Mouse (Mus musculus): ENCODE data around the gene Tex21.
"Not testable (repeated sequence)": the region's sequence is repeated elsewhere in the genome, so short reads cannot be mapped to it uniquely, and the experiment has no call there.

Gene Tex21

GRCm38 (mm10) chr12:76195912-76196708 is 50.4 kb downstream of the Tex21 start:
- DNase-seq (ENCODE audit: low read depth, low spot score) = no peak

GRCm38 (mm10) chr12:76194526-76194925 is 52.0 kb downstream of the Tex21 start:
- no peak for DNase-seq (ENCODE audit: low read depth, low spot score)

- no peak for DNase-seq (ENCODE audit: low read depth, low spot score)
Observed at GRCm38 (mm10) chr12:76190940-76191339, 55.6 kb downstream of the Tex21 start.

GRCm38 (mm10) chr12:76187849-76188248 is 58.7 kb downstream of the Tex21 start:
- DNase-seq (ENCODE audit: low read depth, low spot score) = no peak

- DNase-seq (ENCODE audit: low read depth, low spot score) = no peak
Observed at GRCm38 (mm10) chr12:76186473-76186872, 60.1 kb downstream of the Tex21 start.

- DNase-seq (ENCODE audit: low read depth, low spot score) = no peak
Observed at GRCm38 (mm10) chr12:76185167-76185816, 61.3 kb downstream of the Tex21 start.

- no peak for DNase-seq (ENCODE audit: low read depth, low spot score)
Observed at GRCm38 (mm10) chr12:76184271-76184670, 62.3 kb downstream of the Tex21 start.

- DNase-seq (ENCODE audit: low read depth, low spot score) = no peak
Observed at GRCm38 (mm10) chr12:76182831-76183230, 63.7 kb downstream of the Tex21 start.

- DNase-seq (ENCODE audit: low read depth, low spot score) = no peak
Observed at GRCm38 (mm10) chr12:76181471-76181870, 65.1 kb downstream of the Tex21 start.

- no peak for DNase-seq (ENCODE audit: low read depth, low spot score)
Observed at GRCm38 (mm10) chr12:76180442-76180841, 66.1 kb downstream of the Tex21 start.

- DNase-seq (ENCODE audit: low read depth, low spot score) = no peak
Observed at GRCm38 (mm10) chr12:76179527-76179926, 67.0 kb downstream of the Tex21 start.

GRCm38 (mm10) chr12:76179051-76179450 is 67.5 kb downstream of the Tex21 start:
- no peak for DNase-seq (ENCODE audit: low read depth, low spot score)

- no peak for DNase-seq (ENCODE audit: low read depth, low spot score)
Observed at GRCm38 (mm10) chr12:76177864-76178518, 68.6 kb downstream of the Tex21 start.

GRCm38 (mm10) chr12:76177000-76177863 is 69.3 kb downstream of the Tex21 start, which contains the start of gene Esr2:
Esr2 (minus strand) TSS chr12:76177259.
- DNase-seq (ENCODE audit: low read depth, low spot score) = no peak

- DNase-seq (ENCODE audit: low read depth, low spot score) = no peak
Observed at GRCm38 (mm10) chr12:76165641-76166040, 80.9 kb downstream of the Tex21 start.

- DNase-seq (ENCODE audit: low read depth, low spot score) = not testable (repeated sequence)
Observed at GRCm38 (mm10) chr12:76152389-76152788, 94.2 kb downstream of the Tex21 start.
